ENCODE assay signal across 8 mouse cellular contexts in genomic region chr4:36952431-36953429, GRCm38 (mm10). TPM values are rescaled to one million over a fixed set of nuclear protein-coding genes. Genes with fewer than 3 reads are reported as not detected.
DNase-seq lines count a peak whose midpoint lies in the region; ATAC-seq lines count a peak whose summit lies in the region.

No protein-coding gene starts in this region.

- H3K4me3 ChIP-seq in heart, embryonic 11.5 days (ENCODE audit: low read depth, low read length), result peak overlapping the region; percentile 63
- H3K4me3 ChIP-seq in hindbrain, embryonic 14.5 days (replicated peaks; ENCODE audit: low read length), result peak overlapping the region; percentile 71
- H3K4me3 ChIP-seq in stomach, embryonic 15.5 days (replicated peaks), result peak overlapping the region; percentile 51

- H3K27ac ChIP-seq in heart, embryonic 11.5 days (ENCODE audit: low read depth, low read length), result no peak overlapping the region
- no peak overlapping the region for H3K27ac ChIP-seq in hindbrain, embryonic 14.5 days
- no peak overlapping the region for H3K27ac ChIP-seq in stomach, embryonic 15.5 days

- no peak overlapping the region for H3K9ac ChIP-seq in heart, embryonic 11.5 days (ENCODE audit: low read depth, low read length)
- H3K9ac ChIP-seq in hindbrain, embryonic 14.5 days, result peak overlapping the region; percentile 76
- H3K9ac ChIP-seq in stomach, embryonic 15.5 days, result no peak overlapping the region

- H3K27me3 ChIP-seq in heart, embryonic 11.5 days (ENCODE audit: control insufficient read depth, insufficient read depth, low read length), result peaks cover 43% of the 10 kb centered on the region
- peaks cover 28% of the 10 kb centered on the region for H3K27me3 ChIP-seq in hindbrain, embryonic 14.5 days (ENCODE audit: control insufficient read depth, insufficient read depth, low read length)
- peaks cover 41% of the 10 kb centered on the region for H3K27me3 ChIP-seq in stomach, embryonic 15.5 days (replicated peaks)

- H3K9me3 ChIP-seq in heart, embryonic 11.5 days (replicated peaks; ENCODE audit: control insufficient read depth, low read length), result no peaks in the 10 kb centered on the region
- H3K9me3 ChIP-seq in hindbrain, embryonic 14.5 days (ENCODE audit: control insufficient read depth, low read length), result no peaks in the 10 kb centered on the region
- H3K9me3 ChIP-seq in stomach, embryonic 15.5 days, result no peaks in the 10 kb centered on the region

- no peaks in the 10 kb centered on the region for H3K36me3 ChIP-seq in heart, embryonic 11.5 days (ENCODE audit: control insufficient read depth, insufficient read depth, low read length)
- H3K36me3 ChIP-seq in hindbrain, embryonic 14.5 days (replicated peaks; ENCODE audit: control insufficient read depth, insufficient read depth), result no peaks in the 10 kb centered on the region
- H3K36me3 ChIP-seq in stomach, embryonic 15.5 days, result no peaks in the 10 kb centered on the region

- intact Hi-C loops in heart, postnatal 10 days (cut with DNase I), result no loop called here
- intact Hi-C loops in gastrocnemius, postnatal 14 days (cut with DNase I; ENCODE audit: low total_unique reads), result no loop called here

- no peaks in the 10 kb centered on the region; the same call in 1 of the 2 replicates for H3K4me1 ChIP-seq in heart, embryonic 11.5 days (ENCODE audit: control insufficient read depth, insufficient read depth, low read length)
- H3K4me1 ChIP-seq in hindbrain, embryonic 14.5 days (replicated peaks; ENCODE audit: control insufficient read depth, insufficient read depth, low read length), result peaks cover 7% of the 10 kb centered on the region; the same call in 1 of the 2 replicates
- peaks cover 15% of the 10 kb centered on the region; the same call in 1 of the 2 replicates for H3K4me1 ChIP-seq in stomach, embryonic 15.5 days

- peak overlapping the region; percentile 99 for H3K4me2 ChIP-seq in heart, embryonic 11.5 days
- H3K4me2 ChIP-seq in hindbrain, embryonic 14.5 days (replicated peaks), result peak overlapping the region; percentile 93
- peak overlapping the region; percentile 99 for H3K4me2 ChIP-seq in stomach, embryonic 15.5 days

- ATAC-seq in heart, embryonic 11.5 days (replicated peaks; ENCODE audit: insufficient number of reproducible peaks, low FRiP score, low TSS enrichment), result no peak
- no peak for ATAC-seq in hindbrain, embryonic 14.5 days (ENCODE audit: low FRiP score)
- peak; percentile 35; the same call in 1 of the 2 replicates for ATAC-seq in megakaryocyte progenitor cell, adult 5-6 weeks (replicated peaks; ENCODE audit: poor library complexity)
- ATAC-seq in stomach, embryonic 15.5 days (ENCODE audit: insufficient read depth, low FRiP score, low read depth), result no peak
- no peak for ATAC-seq in erythroid progenitor cell, adult 5-6 weeks (replicated peaks; ENCODE audit: low FRiP score, poor library complexity, severe bottlenecking)

- no peak for DNase-seq in heart, postnatal 10 days
- DNase-seq in embryo, embryonic 11 days, result peak; percentile 36
- peak; percentile 38 for DNase-seq in hindbrain, embryonic 14.5 days (ENCODE audit: low spot score)
- no peak for DNase-seq in gastrocnemius, postnatal 14 days

- WGBS in heart, embryonic 11.5 days (ENCODE audit: insufficient replicate concordance), result 8% methylated on average over 20 of the region's 20 CpGs
- 6% methylated on average over 20 of the region's 20 CpGs for WGBS in hindbrain, embryonic 14.5 days
- WGBS in stomach, embryonic 15.5 days, result 11% methylated on average over 20 of the region's 20 CpGs

RNA-seq across cellular contexts. Expression of gene Lingo2, which starts 1.2 kb away (rescaled TPM):
- 0.30 and 1.3 TPM in 2 replicates for polyA plus RNA-seq in heart, embryonic 11.5 days (2014; fragmentation: Nextera tagmentation; extraction: Ambion mirVana)
- total RNA-seq in heart, postnatal 10 days (2021), result not detected
- polyA plus RNA-seq in hindbrain, embryonic 14.5 days (2014; fragmentation: Nextera tagmentation; extraction: Ambion mirVana), result 68.8 and 80.0 TPM in 2 replicates
- not detected in 2 replicates for total RNA-seq in megakaryocyte progenitor cell, adult 5-6 weeks (2015)
- total RNA-seq in megakaryocyte progenitor cell, adult 5-6 weeks (2017), result not detected in 2 replicates
- polyA plus RNA-seq in stomach, embryonic 15.5 days (2015; fragmentation: Nextera tagmentation; extraction: Ambion mirVana), result 0.46 and 0.77 TPM in 2 replicates
- not detected in 2 replicates for total RNA-seq in erythroid progenitor cell, adult 5-6 weeks (2015; ENCODE audit: low replicate concordance)
- total RNA-seq in erythroid progenitor cell, adult 5-6 weeks (2017; ENCODE audit: low replicate concordance), result not detected in 2 replicates
- total RNA-seq in gastrocnemius, postnatal 14 days (2021), result not detected

Comparison
In these comparisons a context has a peak if more than half of its experiments do, and no peak if none do; other contexts are left out.
1. DNase-seq: peak in embryo, embryonic 11 days (single experiment) and hindbrain, embryonic 14.5 days (single experiment); none in heart, postnatal 10 days (0 of 2) and gastrocnemius, postnatal 14 days (single experiment).
2. Peak in every context shown above with its lines, with median percentiles within 50 percentile points of each other: H3K4me2 ChIP-seq and H3K4me3 ChIP-seq.